Mouse (Mus musculus): ENCODE measurements around the gene Rere. TPM values are rescaled to one million over a fixed set of nuclear protein-coding genes. Genes with fewer than 3 reads are reported as not detected.
"Not testable (repeated sequence)": the region's sequence is repeated elsewhere in the genome, so short reads cannot be mapped to it uniquely, and the experiment has no call there.

Gene Rere
- polyA plus RNA-seq, 1 experiment from 2014 or later, result 23.7 TPM

DNA sequence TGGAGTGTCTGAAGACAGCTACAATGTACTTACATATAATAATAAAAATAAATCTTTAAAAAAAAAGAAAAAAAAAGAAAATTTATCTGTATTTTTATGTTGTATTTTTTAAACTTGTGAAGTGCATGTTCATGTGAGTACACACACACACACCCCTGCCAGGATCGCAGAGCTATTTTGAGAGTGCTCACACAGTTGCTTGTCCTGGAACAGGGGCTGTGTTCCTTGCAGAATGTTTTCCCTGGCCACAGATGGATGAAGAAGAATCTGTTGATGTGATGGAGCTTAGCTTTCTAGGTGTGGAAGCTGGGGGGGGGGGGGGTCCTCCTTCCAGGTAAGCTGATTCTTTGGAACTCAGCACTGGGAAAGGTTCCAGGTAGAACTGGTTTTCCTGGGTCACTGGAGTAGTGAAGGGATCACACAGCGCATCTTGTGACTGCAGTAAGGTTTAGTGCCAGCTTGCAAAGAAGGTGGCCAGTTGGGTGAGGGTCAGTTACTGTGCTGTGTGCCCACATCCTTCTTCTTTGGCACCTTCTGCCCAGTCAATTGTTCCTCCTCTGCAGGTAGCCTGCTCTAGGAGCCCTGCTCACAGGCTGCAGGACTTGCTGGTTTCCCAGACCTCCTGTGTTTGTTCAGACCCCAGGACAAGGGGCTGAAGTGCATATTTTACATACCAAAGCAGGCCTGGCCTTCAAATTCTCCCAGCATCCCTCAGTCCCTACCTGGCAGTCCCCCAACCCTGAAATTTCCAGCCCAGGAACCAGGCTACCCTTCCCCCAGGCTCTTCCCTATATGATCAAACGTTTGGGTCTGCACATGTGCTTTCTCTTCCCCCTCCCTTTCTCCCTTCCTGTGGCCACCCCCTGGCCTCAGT lies 317.9 kb downstream of the Rere start:
- no peak for ATAC-seq (ENCODE audit: insufficient read depth, low FRiP score, low read depth)
- H3K27ac ChIP-seq, result peak overlapping the region; percentile 44; the same call in 1 of the 2 replicates

GRCm38 (mm10) chr4:150600503-150600902 lies 319.1 kb downstream of the Rere start:
- not testable (repeated sequence) for H3K36me3 ChIP-seq; ATAC-seq (ENCODE audit: insufficient read depth, low FRiP score, low read depth); H3K27ac ChIP-seq

More for the DNA sequence above, 317.9 kb downstream of the Rere start:
- Histone ChIP-seq H3K36me3 (no peaks in the 10 kb centered on the region), H3K27me3 (replicated peaks) (no peaks in the 10 kb centered on the region), H3K9ac (no peak overlapping the region), H3K4me1 (peaks cover 19% of the 10 kb centered on the region; the same call in 1 of the 2 replicates), H3K4me3 (replicated peaks) (no peak overlapping the region), H3K9me3 (no peaks in the 10 kb centered on the region), H3K4me2 (no peak overlapping the region)
- WGBS, result 59% methylated on average over 3 of the region's 3 CpGs

GRCm38 (mm10) chr4:150601489-150601888 lies 320.0 kb downstream of the Rere start:
- H3K9ac ChIP-seq, result no peak overlapping the region
- H3K36me3 ChIP-seq, result no peaks in the 10 kb centered on the region
- H3K4me3 ChIP-seq (replicated peaks), result no peak overlapping the region
- WGBS, result 79% methylated on average over 10 of the region's 10 CpGs
- H3K27ac ChIP-seq, result no peak overlapping the region
- no peak for ATAC-seq (ENCODE audit: insufficient read depth, low FRiP score, low read depth)
- no peaks in the 10 kb centered on the region for H3K9me3 ChIP-seq
- no peaks in the 10 kb centered on the region for H3K27me3 ChIP-seq (replicated peaks)
- no peak overlapping the region for H3K4me2 ChIP-seq
- peaks cover 19% of the 10 kb centered on the region; the same call in 1 of the 2 replicates for H3K4me1 ChIP-seq

More at GRCm38 (mm10) chr4:150600503-150600902, 319.1 kb downstream of the Rere start:
- H3K27me3 ChIP-seq (replicated peaks); H3K4me2 ChIP-seq; H3K4me3 ChIP-seq (replicated peaks); H3K9ac ChIP-seq; H3K9me3 ChIP-seq: not testable (repeated sequence)
- WGBS, result 91% methylated on average over 2 of the region's 2 CpGs
- peaks cover 19% of the 10 kb centered on the region; the same call in 1 of the 2 replicates for H3K4me1 ChIP-seq

GRCm38 (mm10) chr4:150603366-150604061 lies 322.1 kb downstream of the Rere start:
- no peaks in the 10 kb centered on the region for H3K36me3 ChIP-seq
- H3K4me3 ChIP-seq (replicated peaks), result no peak overlapping the region
- no peak for ATAC-seq (ENCODE audit: insufficient read depth, low FRiP score, low read depth)
- no peak overlapping the region for H3K9ac ChIP-seq
- H3K27me3 ChIP-seq (replicated peaks), result no peaks in the 10 kb centered on the region
- H3K9me3 ChIP-seq, result no peaks in the 10 kb centered on the region
- H3K4me2 ChIP-seq, result no peak overlapping the region
- peaks cover 14% of the 10 kb centered on the region; the same call in 1 of the 2 replicates for H3K4me1 ChIP-seq
- no peak overlapping the region for H3K27ac ChIP-seq
- 95% methylated on average over 1 of the region's 1 CpGs for WGBS

DNA sequence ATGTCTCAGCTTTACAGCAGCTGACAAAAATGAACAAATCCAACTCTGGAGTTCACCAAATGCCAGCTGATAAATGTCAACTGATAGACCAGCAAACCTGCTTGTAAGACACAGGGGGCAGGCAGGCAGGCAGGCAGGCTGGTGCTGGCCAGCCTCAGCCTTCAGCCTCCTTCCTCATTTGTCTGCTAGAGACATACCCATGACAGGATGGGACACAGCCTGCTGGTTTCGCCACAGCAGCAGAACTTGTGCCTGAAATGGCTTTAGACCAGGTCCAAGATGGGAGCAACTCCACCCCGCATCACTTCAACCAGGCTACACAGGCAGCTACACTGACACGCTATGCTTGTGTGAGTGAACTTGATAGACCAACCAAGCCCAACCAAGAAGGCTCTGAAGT lies 324.4 kb downstream of the Rere start:
- no peak overlapping the region for H3K9ac ChIP-seq
- no peak for ATAC-seq (ENCODE audit: insufficient read depth, low FRiP score, low read depth)
- 0 out of 2 replicates have a peak, but pooled peaks cover 7% of the 10 kb centered on the region for H3K4me1 ChIP-seq
- 0 out of 2 replicates have a peak overlapping the region, but pooled peaks have one; percentile 4 for H3K27ac ChIP-seq
- no peaks in the 10 kb centered on the region for H3K27me3 ChIP-seq (replicated peaks)
- H3K4me2 ChIP-seq, result no peak overlapping the region
- H3K9me3 ChIP-seq, result no peaks in the 10 kb centered on the region
- WGBS, result 80% methylated on average over 3 of the region's 3 CpGs
- H3K36me3 ChIP-seq, result peaks cover 5% of the 10 kb centered on the region; the same call in 1 of the 2 replicates
- H3K4me3 ChIP-seq (replicated peaks), result no peak overlapping the region

DNA sequence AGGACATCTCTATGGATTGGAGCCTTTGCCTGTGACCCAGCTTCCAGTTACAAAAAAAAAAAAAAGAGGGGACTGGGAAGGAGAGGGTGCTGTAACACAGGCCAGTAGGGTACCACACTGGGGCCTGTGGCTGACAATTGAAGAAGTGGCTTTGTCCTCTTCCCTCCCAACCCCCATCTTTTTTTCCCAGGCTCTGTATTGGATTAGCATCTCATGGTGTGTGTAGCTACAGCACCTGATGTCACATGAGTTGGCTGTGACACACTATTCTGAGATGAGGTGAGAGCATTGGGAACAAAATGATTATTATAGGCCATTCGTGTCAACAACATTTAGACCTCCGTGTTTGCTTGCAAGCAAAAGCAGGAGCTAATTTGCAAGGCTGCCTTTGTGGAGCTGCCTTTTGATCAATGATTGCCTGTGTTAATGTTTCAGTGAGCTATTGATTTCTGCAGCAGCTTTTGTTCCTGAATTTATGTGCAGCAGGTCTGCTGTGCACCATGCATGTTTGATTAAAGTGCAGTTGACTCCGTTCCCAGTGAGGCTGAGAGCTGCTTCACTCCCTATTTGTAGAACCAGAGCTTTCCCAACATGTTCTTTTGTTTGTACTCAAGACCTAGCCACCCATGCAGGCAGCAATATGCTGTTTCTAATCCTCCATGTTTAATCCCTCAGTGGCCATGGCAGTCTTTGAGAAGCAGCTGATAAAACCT lies 325.2 kb downstream of the Rere start:
- H3K4me2 ChIP-seq, result no peak overlapping the region
- no peak overlapping the region for H3K4me3 ChIP-seq (replicated peaks)
- H3K9me3 ChIP-seq, result no peaks in the 10 kb centered on the region
- no peaks in the 10 kb centered on the region for H3K27me3 ChIP-seq (replicated peaks)
- peaks cover 6% of the 10 kb centered on the region; the same call in 1 of the 2 replicates for H3K36me3 ChIP-seq
- no peak overlapping the region for H3K9ac ChIP-seq
- H3K27ac ChIP-seq, result 0 out of 2 replicates have a peak overlapping the region, but pooled peaks have one; percentile 4
- H3K4me1 ChIP-seq, result 0 out of 2 replicates have a peak, but pooled peaks cover 7% of the 10 kb centered on the region
- 52% methylated on average over 3 of the region's 3 CpGs for WGBS
- ATAC-seq (ENCODE audit: insufficient read depth, low FRiP score, low read depth), result no peak

DNA sequence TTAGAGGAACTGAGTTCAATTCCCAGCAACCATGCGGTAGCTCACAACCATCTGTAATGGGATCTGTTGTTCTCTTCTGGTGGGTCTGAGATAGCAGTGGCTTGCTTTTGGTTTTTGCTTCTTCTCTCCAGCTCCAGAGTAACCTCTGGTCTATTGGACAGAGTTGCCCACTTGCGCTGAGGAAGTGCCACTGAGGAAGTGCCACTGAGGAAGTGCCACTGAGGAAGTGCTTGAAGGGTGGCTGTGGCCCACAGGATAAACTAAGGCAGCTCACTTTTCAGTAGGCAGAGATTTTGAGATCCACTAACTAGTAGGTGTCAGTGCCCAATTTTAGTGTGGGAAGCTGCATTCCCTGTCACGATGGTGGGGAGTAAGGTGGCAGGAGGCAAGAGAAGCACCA lies 327.2 kb downstream of the Rere start:
- Histone ChIP-seq H3K4me1 (0 out of 2 replicates have a peak, but pooled peaks cover 7% of the 10 kb centered on the region), H3K27ac (no peak overlapping the region), H3K9ac (no peak overlapping the region), H3K9me3 (no peaks in the 10 kb centered on the region), H3K36me3 (peaks cover 25% of the 10 kb centered on the region), H3K4me2 (no peak overlapping the region), H3K4me3 (replicated peaks) (no peak overlapping the region), H3K27me3 (replicated peaks) (no peaks in the 10 kb centered on the region)
- 87% methylated on average over 3 of the region's 3 CpGs for WGBS
- ATAC-seq (ENCODE audit: insufficient read depth, low FRiP score, low read depth), result no peak

DNA sequence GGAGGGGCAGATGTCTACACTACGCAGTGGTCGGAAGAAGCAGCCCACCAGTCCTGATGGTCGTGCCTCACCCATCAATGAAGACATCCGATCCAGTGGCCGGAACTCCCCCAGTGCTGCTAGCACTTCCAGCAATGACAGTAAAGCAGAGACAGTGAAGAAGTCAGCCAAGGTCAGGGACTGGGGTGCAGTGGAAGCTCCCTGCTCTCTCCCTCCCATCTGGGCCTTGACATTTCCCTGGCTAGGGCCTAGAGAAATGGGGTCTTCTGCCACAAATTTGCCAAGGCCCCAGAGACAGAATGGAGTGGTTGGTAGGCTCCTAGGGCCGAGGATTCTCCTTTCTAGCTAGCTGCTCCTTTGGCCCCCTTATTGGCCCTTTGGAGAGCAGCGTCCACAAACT lies 332.3 kb downstream of the Rere start:
- H3K27me3 ChIP-seq (replicated peaks), result no peaks in the 10 kb centered on the region
- peaks cover 74% of the 10 kb centered on the region for H3K36me3 ChIP-seq
- no peaks in the 10 kb centered on the region for H3K9me3 ChIP-seq
- H3K4me1 ChIP-seq, result 0 out of 2 replicates have a peak, but pooled peaks cover 2% of the 10 kb centered on the region
- no peak for ATAC-seq (ENCODE audit: insufficient read depth, low FRiP score, low read depth)
- 83% methylated on average over 7 of the region's 7 CpGs for WGBS
- no peak overlapping the region for H3K4me2 ChIP-seq
- no peak overlapping the region for H3K27ac ChIP-seq
- no peak overlapping the region for H3K9ac ChIP-seq
- H3K4me3 ChIP-seq (replicated peaks), result no peak overlapping the region

DNA sequence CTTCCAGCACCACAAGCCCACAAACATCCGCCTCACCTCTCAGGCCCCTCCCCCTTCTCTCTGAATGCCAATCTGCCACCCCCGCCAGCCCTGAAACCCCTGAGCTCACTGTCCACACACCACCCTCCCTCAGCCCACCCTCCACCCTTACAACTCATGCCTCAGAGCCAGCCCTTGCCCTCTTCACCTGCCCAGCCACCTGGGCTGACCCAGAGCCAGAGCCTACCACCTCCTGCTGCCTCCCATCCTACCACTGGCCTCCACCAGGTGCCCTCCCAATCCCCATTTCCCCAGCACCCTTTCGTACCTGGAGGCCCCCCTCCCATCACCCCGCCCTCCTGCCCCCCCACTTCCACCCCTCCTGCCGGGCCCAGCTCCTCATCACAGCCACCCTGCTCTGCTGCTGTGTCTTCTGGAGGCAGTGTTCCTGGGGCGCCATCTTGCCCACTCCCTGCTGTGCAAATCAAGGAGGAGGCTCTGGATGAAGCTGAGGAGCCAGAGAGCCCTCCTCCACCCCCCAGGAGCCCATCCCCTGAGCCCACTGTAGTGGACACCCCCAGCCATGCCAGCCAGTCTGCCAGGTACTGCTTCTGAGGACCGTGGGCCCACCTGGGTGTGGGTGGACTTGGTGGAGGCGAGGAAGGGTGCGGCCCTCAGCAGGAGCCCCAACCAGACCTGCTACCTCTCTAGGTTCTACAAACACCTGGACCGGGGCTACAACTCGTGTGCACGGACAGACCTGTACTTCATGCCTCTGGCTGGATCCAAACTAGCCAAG lies 334.0 kb downstream of the Rere start:
- no peak overlapping the region for H3K4me2 ChIP-seq
- no peak overlapping the region for H3K4me3 ChIP-seq (replicated peaks)
- H3K4me1 ChIP-seq, result 0 out of 2 replicates have a peak, but pooled peaks cover 2% of the 10 kb centered on the region
- no peak overlapping the region for H3K9ac ChIP-seq
- ATAC-seq (ENCODE audit: insufficient read depth, low FRiP score, low read depth), result no peak; the same call in 1 of the 2 replicates
- H3K9me3 ChIP-seq, result no peaks in the 10 kb centered on the region
- no peak overlapping the region for H3K27ac ChIP-seq
- no peaks in the 10 kb centered on the region for H3K27me3 ChIP-seq (replicated peaks)
- WGBS, result 86% methylated on average over 12 of the region's 12 CpGs
- H3K36me3 ChIP-seq, result peaks cover 84% of the 10 kb centered on the region

- H3K36me3 ChIP-seq, result peaks cover 80% of the 10 kb centered on the region
- H3K9me3 ChIP-seq, result no peaks in the 10 kb centered on the region
- no peak overlapping the region for H3K4me3 ChIP-seq (replicated peaks)
- 84% methylated on average over 13 of the region's 13 CpGs for WGBS
- H3K27me3 ChIP-seq (replicated peaks), result no peaks in the 10 kb centered on the region
- no peak overlapping the region for H3K9ac ChIP-seq
- H3K27ac ChIP-seq, result no peak overlapping the region
- no peak for ATAC-seq (ENCODE audit: insufficient read depth, low FRiP score, low read depth)
- H3K4me1 ChIP-seq, result 0 out of 2 replicates have a peak, but pooled peaks cover 2% of the 10 kb centered on the region
- no peak overlapping the region for H3K4me2 ChIP-seq
Measured at GRCm38 (mm10) chr4:150616029-150616420, 334.6 kb downstream of the Rere start.

DNA sequence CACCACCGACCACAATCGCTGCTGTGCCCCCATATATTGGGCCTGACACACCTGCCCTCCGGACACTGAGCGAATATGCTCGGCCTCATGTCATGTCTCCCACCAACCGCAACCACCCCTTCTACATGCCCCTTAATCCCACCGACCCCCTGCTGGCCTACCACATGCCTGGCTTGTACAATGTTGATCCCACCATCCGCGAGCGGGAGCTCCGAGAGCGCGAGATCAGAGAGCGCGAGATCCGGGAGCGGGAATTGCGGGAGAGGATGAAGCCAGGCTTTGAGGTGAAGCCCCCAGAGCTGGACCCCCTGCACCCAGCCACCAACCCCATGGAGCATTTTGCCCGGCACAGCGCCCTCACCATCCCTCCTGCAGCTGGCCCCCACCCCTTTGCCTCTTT lies 335.4 kb downstream of the Rere start:
- Histone ChIP-seq H3K27me3 (replicated peaks) (no peaks in the 10 kb centered on the region), H3K4me2 (no peak overlapping the region), H3K36me3 (peaks cover 80% of the 10 kb centered on the region), H3K4me3 (replicated peaks) (no peak overlapping the region), H3K9ac (no peak overlapping the region), H3K9me3 (no peaks in the 10 kb centered on the region), H3K4me1 (0 out of 2 replicates have a peak, but pooled peaks cover 2% of the 10 kb centered on the region), H3K27ac (no peak overlapping the region)
- WGBS, result 94% methylated on average over 20 of the region's 20 CpGs
- no peak for ATAC-seq (ENCODE audit: insufficient read depth, low FRiP score, low read depth)

Measured in stomach, embryonic 15.5 days (tissue).